11 mouse cellular contexts compared by ENCODE assay signal in the genomic region with DNA sequence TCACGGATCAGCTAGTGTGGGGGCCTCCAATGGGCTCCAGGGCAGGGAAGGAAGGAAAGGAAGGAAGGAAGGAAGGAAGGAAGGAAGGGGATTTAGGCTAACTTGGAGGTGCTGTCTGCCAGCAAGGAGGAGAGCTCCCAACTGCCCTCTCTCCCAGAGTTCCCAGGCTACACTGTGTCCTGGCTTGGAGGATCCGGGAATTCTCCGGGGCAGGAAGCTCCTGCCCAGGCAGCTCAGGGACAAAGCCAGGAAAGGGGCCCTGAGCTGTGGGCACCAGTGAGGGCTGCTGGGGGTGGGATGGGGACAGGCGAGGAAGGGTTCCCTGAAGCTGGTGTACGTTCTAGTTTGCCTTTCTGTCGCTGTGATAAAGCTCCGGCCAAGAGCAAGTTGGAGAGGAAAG. TPM values are rescaled to one million over a fixed set of nuclear protein-coding genes. Genes with fewer than 3 reads are reported as not detected.
DNase-seq lines count a peak whose midpoint lies in the region; ATAC-seq lines count a peak whose summit lies in the region.
"Had no signal": no experiment of that assay in that cellular context is flagged by ENCODE, and none has a peak within 500 bp of the region (broad histone marks: within the 10 kb centered on the region; RNA-seq: fewer than 3 reads in every experiment).

No protein-coding gene starts in this region.

- H3K4me3 ChIP-seq in heart, embryonic 12.5 days: no peak overlapping the region
- no peak overlapping the region for H3K4me3 ChIP-seq in kidney, embryonic 15.5 days (replicated peaks)
- H3K4me3 ChIP-seq in limb, embryonic 13.5 days: no peak overlapping the region
- H3K4me3 ChIP-seq in stomach, embryonic 15.5 days (replicated peaks): no peak overlapping the region

- ATAC-seq in heart, embryonic 12.5 days (ENCODE audit: insufficient number of reproducible peaks, low FRiP score): no peak
- ATAC-seq in kidney, embryonic 15.5 days (replicated peaks; ENCODE audit: low FRiP score): no peak
- no peak for ATAC-seq in limb, embryonic 13.5 days (ENCODE audit: low FRiP score, low read depth)
- no peak for ATAC-seq in stomach, embryonic 15.5 days (ENCODE audit: insufficient read depth, low FRiP score, low read depth)

- no peak overlapping the region for H3K4me2 ChIP-seq in heart, embryonic 12.5 days
- no peak overlapping the region for H3K4me2 ChIP-seq in kidney, embryonic 15.5 days
- H3K4me2 ChIP-seq in limb, embryonic 13.5 days (replicated peaks): no peak overlapping the region
- no peak overlapping the region for H3K4me2 ChIP-seq in stomach, embryonic 15.5 days

- no peaks in the 10 kb centered on the region for H3K27me3 ChIP-seq in heart, embryonic 12.5 days (replicated peaks)
- H3K27me3 ChIP-seq in kidney, embryonic 15.5 days: 0 out of 2 replicates have a peak, but pooled peaks cover 7% of the 10 kb centered on the region
- H3K27me3 ChIP-seq in limb, embryonic 13.5 days: no peaks in the 10 kb centered on the region
- H3K27me3 ChIP-seq in stomach, embryonic 15.5 days (replicated peaks): no peaks in the 10 kb centered on the region

- no peak for DNase-seq in heart, adult 18-20 months
- no peak for DNase-seq in kidney, adult 9 months
- no peak for DNase-seq in adrenal gland, adult 8-10 months
- DNase-seq in urinary bladder, postnatal 25 days (ENCODE audit: low spot score): no peak
- DNase-seq: cerebellum, postnatal 14 days; layer of hippocampus, postnatal 36 days; liver had no signal

- H3K9me3 ChIP-seq in heart, embryonic 12.5 days (replicated peaks): no peaks in the 10 kb centered on the region
- no peaks in the 10 kb centered on the region for H3K9me3 ChIP-seq in kidney, embryonic 15.5 days (replicated peaks)
- no peaks in the 10 kb centered on the region for H3K9me3 ChIP-seq in limb, embryonic 13.5 days
- no peaks in the 10 kb centered on the region for H3K9me3 ChIP-seq in stomach, embryonic 15.5 days

- no peaks in the 10 kb centered on the region for H3K36me3 ChIP-seq in heart, embryonic 12.5 days
- H3K36me3 ChIP-seq in kidney, embryonic 15.5 days: no peaks in the 10 kb centered on the region
- H3K36me3 ChIP-seq in limb, embryonic 13.5 days: no peaks in the 10 kb centered on the region
- H3K36me3 ChIP-seq in stomach, embryonic 15.5 days: no peaks in the 10 kb centered on the region

- H3K4me1 ChIP-seq in heart, embryonic 12.5 days (replicated peaks): peaks cover 52% of the 10 kb centered on the region
- peaks cover 69% of the 10 kb centered on the region for H3K4me1 ChIP-seq in kidney, embryonic 15.5 days
- H3K4me1 ChIP-seq in limb, embryonic 13.5 days: peaks cover 58% of the 10 kb centered on the region
- H3K4me1 ChIP-seq in stomach, embryonic 15.5 days: peaks cover 36% of the 10 kb centered on the region

- H3K27ac ChIP-seq in heart, embryonic 12.5 days (ENCODE audit: poor library complexity, severe bottlenecking): peak overlapping the region; percentile 10; the same call in 1 of the 2 replicates
- H3K27ac ChIP-seq in kidney, embryonic 15.5 days: peak overlapping the region; percentile 72
- H3K27ac ChIP-seq in limb, embryonic 13.5 days: peak overlapping the region; percentile 33; the same call in 1 of the 2 replicates
- 0 out of 2 replicates have a peak overlapping the region, but pooled peaks have one; percentile 21 for H3K27ac ChIP-seq in stomach, embryonic 15.5 days

- 49% methylated on average over 7 of the region's 7 CpGs for WGBS in heart, embryonic 12.5 days
- 68% methylated on average over 7 of the region's 7 CpGs for WGBS in kidney, embryonic 15.5 days
- WGBS in limb, embryonic 13.5 days: 71% methylated on average over 7 of the region's 7 CpGs
- 63% methylated on average over 7 of the region's 7 CpGs for WGBS in stomach, embryonic 15.5 days

- H3K9ac ChIP-seq in heart, embryonic 12.5 days: no peak overlapping the region
- no peak overlapping the region for H3K9ac ChIP-seq in kidney, embryonic 15.5 days
- 0 out of 2 replicates have a peak overlapping the region, but pooled peaks have one; percentile 50 for H3K9ac ChIP-seq in limb, embryonic 13.5 days
- H3K9ac ChIP-seq in stomach, embryonic 15.5 days: no peak overlapping the region

RNA-seq across cellular contexts. Expression of gene Bak1, which starts 7.7 kb away (rescaled TPM):
- polyA plus RNA-seq in heart, embryonic 12.5 days (2016; fragmentation: Nextera tagmentation; extraction: Ambion mirVana): 4.3 and 5.8 TPM in 2 replicates
- 10 to 100 TPM; 14.9 to 16.4 TPM for total RNA-seq in heart, adult 18-20 months (2021)
- 7.1 and 8.5 TPM in 2 replicates for polyA plus RNA-seq in kidney, embryonic 15.5 days (2015; fragmentation: Nextera tagmentation; extraction: Ambion mirVana)
- 4.6 and 4.7 TPM in 2 replicates for polyA plus RNA-seq in limb, embryonic 13.5 days (2015; fragmentation: Nextera tagmentation; extraction: Ambion mirVana)
- polyA plus RNA-seq in stomach, embryonic 15.5 days (2015; fragmentation: Nextera tagmentation; extraction: Ambion mirVana): 4.6 and 5.7 TPM in 2 replicates
- total RNA-seq in adrenal gland, adult 8-10 months (2022): 10 to 100 TPM; 30.6 to 34.9 (median 32.4) TPM

RNA-seq across cellular contexts. Expression of gene Itpr3, which starts 20.6 kb away (rescaled TPM):
- 3.1 and 4.4 TPM in 2 replicates for polyA plus RNA-seq in heart, embryonic 12.5 days (2016; fragmentation: Nextera tagmentation; extraction: Ambion mirVana)
- 1 to 10 TPM; 4.1 to 5.8 TPM for total RNA-seq in heart, adult 18-20 months (2021)
- 7.4 and 8.3 TPM in 2 replicates for polyA plus RNA-seq in kidney, embryonic 15.5 days (2015; fragmentation: Nextera tagmentation; extraction: Ambion mirVana)
- polyA plus RNA-seq in limb, embryonic 13.5 days (2015; fragmentation: Nextera tagmentation; extraction: Ambion mirVana): 3.1 and 3.3 TPM in 2 replicates
- polyA plus RNA-seq in stomach, embryonic 15.5 days (2015; fragmentation: Nextera tagmentation; extraction: Ambion mirVana): 10.8 and 12.3 TPM in 2 replicates
- 10 to 100 TPM in 2 of 4 experiments, 1 to 10 TPM in 2; 7.6 to 16.6 (median 11.2) TPM for total RNA-seq in adrenal gland, adult 8-10 months (2022)

Comparison
In these comparisons a context has a peak if more than half of its experiments do, and no peak if none do; other contexts are left out.
1. H3K27ac ChIP-seq: peak in every context shown above with its lines; median percentile 72 in kidney, embryonic 15.5 days; 33 in limb, embryonic 13.5 days; 21 in stomach, embryonic 15.5 days; 10 in heart, embryonic 12.5 days.